Mouse (Mus musculus): ENCODE data around the gene Cd5. TPM values are rescaled to one million over a fixed set of nuclear protein-coding genes. Genes with fewer than 3 reads are reported as not detected.

Cd5 gene
- polyA plus RNA-seq (2014; fragmentation: Illumina TruSeq; extraction: RNeasy Lipid Tissue Mini Kit (QIAGEN cat#74804); ENCODE audit: low replicate concordance) = not detected

GRCm38 (mm10) chr19:10738811-10739210 is at the start of gene Cd5:
Cd5 (minus strand) TSS chr19:10739002.

GRCm38 (mm10) chr19:10688537-10689352 is 50.1 kb downstream of the Cd5 start, which contains the start of gene Vps37c:
Vps37c (plus strand) TSS chr19:10688735.

GRCm38 (mm10) chr19:10677915-10678771 is 60.7 kb downstream of the Cd5 start, which contains the start of gene Pga5:
Pga5 (minus strand) TSS chr19:10678071.

Other genes starting within 250 kb of the Cd5 start
- 66.4 TPM for gene Cpsf7, start 213.7 kb downstream of the Cd5 start, polyA plus RNA-seq (2014; fragmentation: Illumina TruSeq; extraction: RNeasy Lipid Tissue Mini Kit (QIAGEN cat#74804); ENCODE audit: low replicate concordance)
- gene Sdhaf2, start 212.9 kb downstream of the Cd5 start, polyA plus RNA-seq (2014; fragmentation: Illumina TruSeq; extraction: RNeasy Lipid Tissue Mini Kit (QIAGEN cat#74804); ENCODE audit: low replicate concordance) = 51.4 TPM
- 1.3 TPM for gene Tmem216, start 182.8 kb downstream of the Cd5 start, polyA plus RNA-seq (2014; fragmentation: Illumina TruSeq; extraction: RNeasy Lipid Tissue Mini Kit (QIAGEN cat#74804); ENCODE audit: low replicate concordance)
- gene Cyb561a3, start 161.8 kb downstream of the Cd5 start, polyA plus RNA-seq (2014; fragmentation: Illumina TruSeq; extraction: RNeasy Lipid Tissue Mini Kit (QIAGEN cat#74804); ENCODE audit: low replicate concordance) = 2.1 TPM
- 2.0 TPM for gene Tmem138, start 161.6 kb downstream of the Cd5 start, polyA plus RNA-seq (2014; fragmentation: Illumina TruSeq; extraction: RNeasy Lipid Tissue Mini Kit (QIAGEN cat#74804); ENCODE audit: low replicate concordance)
- 63.5 TPM for gene Ddb1, start 133.7 kb downstream of the Cd5 start, polyA plus RNA-seq (2014; fragmentation: Illumina TruSeq; extraction: RNeasy Lipid Tissue Mini Kit (QIAGEN cat#74804); ENCODE audit: low replicate concordance)
- 29.7 TPM for gene Tkfc, start 133.3 kb downstream of the Cd5 start, polyA plus RNA-seq (2014; fragmentation: Illumina TruSeq; extraction: RNeasy Lipid Tissue Mini Kit (QIAGEN cat#74804); ENCODE audit: low replicate concordance)
- 3.6 TPM for gene Vwce, start 104.8 kb downstream of the Cd5 start, polyA plus RNA-seq (2014; fragmentation: Illumina TruSeq; extraction: RNeasy Lipid Tissue Mini Kit (QIAGEN cat#74804); ENCODE audit: low replicate concordance)
- gene Pga5, start 60.9 kb downstream of the Cd5 start, polyA plus RNA-seq (2014; fragmentation: Illumina TruSeq; extraction: RNeasy Lipid Tissue Mini Kit (QIAGEN cat#74804); ENCODE audit: low replicate concordance) = not detected
- 1.3 TPM for gene Vps37c, start 50.3 kb downstream of the Cd5 start, polyA plus RNA-seq (2014; fragmentation: Illumina TruSeq; extraction: RNeasy Lipid Tissue Mini Kit (QIAGEN cat#74804); ENCODE audit: low replicate concordance)
- gene Cd6, start 91.1 kb upstream of the Cd5 start, polyA plus RNA-seq (2014; fragmentation: Illumina TruSeq; extraction: RNeasy Lipid Tissue Mini Kit (QIAGEN cat#74804); ENCODE audit: low replicate concordance) = not detected
- 1.2 TPM for gene Slc15a3, start 100.7 kb upstream of the Cd5 start, polyA plus RNA-seq (2014; fragmentation: Illumina TruSeq; extraction: RNeasy Lipid Tissue Mini Kit (QIAGEN cat#74804); ENCODE audit: low replicate concordance)
- not detected for gene Tmem132a, start 130.9 kb upstream of the Cd5 start, polyA plus RNA-seq (2014; fragmentation: Illumina TruSeq; extraction: RNeasy Lipid Tissue Mini Kit (QIAGEN cat#74804); ENCODE audit: low replicate concordance)
- gene Tmem109, start 143.0 kb upstream of the Cd5 start, polyA plus RNA-seq (2014; fragmentation: Illumina TruSeq; extraction: RNeasy Lipid Tissue Mini Kit (QIAGEN cat#74804); ENCODE audit: low replicate concordance) = 1.7 TPM
- gene Prpf19, start 156.2 kb upstream of the Cd5 start, polyA plus RNA-seq (2014; fragmentation: Illumina TruSeq; extraction: RNeasy Lipid Tissue Mini Kit (QIAGEN cat#74804); ENCODE audit: low replicate concordance) = 17.9 TPM
- not detected for gene Zp1, start 181.6 kb upstream of the Cd5 start, polyA plus RNA-seq (2014; fragmentation: Illumina TruSeq; extraction: RNeasy Lipid Tissue Mini Kit (QIAGEN cat#74804); ENCODE audit: low replicate concordance)
- not detected for gene Ptgdr2, start 198.2 kb upstream of the Cd5 start, polyA plus RNA-seq (2014; fragmentation: Illumina TruSeq; extraction: RNeasy Lipid Tissue Mini Kit (QIAGEN cat#74804); ENCODE audit: low replicate concordance)
- gene Ccdc86, start 210.3 kb upstream of the Cd5 start, polyA plus RNA-seq (2014; fragmentation: Illumina TruSeq; extraction: RNeasy Lipid Tissue Mini Kit (QIAGEN cat#74804); ENCODE audit: low replicate concordance) = 1.0 TPM
- gene Ms4a10, start 235.7 kb upstream of the Cd5 start, polyA plus RNA-seq (2014; fragmentation: Illumina TruSeq; extraction: RNeasy Lipid Tissue Mini Kit (QIAGEN cat#74804); ENCODE audit: low replicate concordance) = 10.1 TPM